Mouse (Mus musculus): ENCODE results near the gene Opn3. TPM values are rescaled to one million over a fixed set of nuclear protein-coding genes. Genes with fewer than 3 reads are reported as not detected.

Opn3 gene
- 1.6 and 1.8 TPM in 2 replicates for polyA plus RNA-seq (2012; rRNA removed)

DNA sequence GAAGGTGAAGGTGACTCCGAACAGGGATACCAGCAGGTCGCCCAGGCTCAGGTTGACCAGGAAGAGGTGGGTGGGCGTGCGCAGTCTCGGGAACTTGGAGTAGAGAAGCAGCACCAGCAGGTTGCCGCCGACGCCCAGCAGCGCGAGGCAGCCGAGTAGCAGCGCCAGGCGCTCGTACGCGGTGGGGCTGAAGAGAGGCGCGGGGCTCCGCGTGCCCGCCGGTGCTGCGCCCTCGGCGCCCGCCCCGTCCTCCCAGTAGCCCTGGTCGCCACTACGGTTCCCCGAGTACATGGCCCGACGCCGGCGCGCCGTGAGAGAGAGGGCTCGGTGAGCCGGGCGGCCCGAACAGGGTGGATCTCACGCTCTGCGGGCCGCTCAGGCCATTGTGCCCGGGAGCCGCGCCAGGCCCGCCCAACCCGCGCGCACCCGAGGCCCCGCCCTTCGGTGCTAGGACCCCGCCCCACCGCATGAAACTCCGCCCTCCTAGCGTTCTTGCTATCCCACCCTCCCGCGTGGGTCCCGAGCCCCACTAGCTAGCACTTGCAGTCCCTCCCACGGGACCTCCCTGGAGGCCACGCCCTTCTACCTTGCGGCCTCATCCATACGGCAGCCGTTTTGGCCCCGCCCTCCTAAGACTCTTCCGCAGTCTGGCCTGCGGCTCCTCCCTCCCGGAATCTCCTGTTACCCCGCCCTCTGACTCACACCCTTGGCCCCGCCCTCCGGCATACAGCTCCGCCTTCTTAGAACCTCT, at the start of gene Opn3, which contains the start of gene Chml:
Opn3 (minus strand) TSS at position 531 of the 751 bp plus-strand sequence.
Chml (minus strand) TSS at position 656 of the 751 bp plus-strand sequence.
- under 1% methylated on average over 73 of the region's 73 CpGs for WGBS
- peak; percentile 95 for DNase-seq (ENCODE audit: low read depth, low spot score)

DNA sequence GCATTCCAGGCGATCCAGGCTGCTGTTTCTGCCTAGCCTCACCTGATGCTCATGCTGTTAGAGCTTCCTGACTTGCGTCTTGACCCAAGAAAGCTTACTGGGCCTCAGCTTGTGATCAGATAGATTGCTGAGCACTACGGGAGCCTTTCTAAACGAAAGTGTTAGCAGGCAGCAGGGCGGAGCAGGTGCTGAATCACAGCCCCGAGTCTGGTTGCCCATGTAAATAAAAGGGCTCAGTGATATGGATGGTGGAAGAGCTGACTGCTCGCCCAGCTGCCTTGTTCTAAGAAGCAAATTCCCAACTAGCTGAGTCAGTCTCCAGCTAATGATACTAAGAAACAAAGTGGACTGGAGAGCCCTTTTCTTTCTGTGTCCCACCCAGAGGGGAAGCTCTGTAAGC, 33.2 kb upstream of the Opn3 start:
- DNase-seq (ENCODE audit: low read depth, low spot score) = no peak
- WGBS = 16% methylated on average over 7 of the region's 7 CpGs

DNA sequence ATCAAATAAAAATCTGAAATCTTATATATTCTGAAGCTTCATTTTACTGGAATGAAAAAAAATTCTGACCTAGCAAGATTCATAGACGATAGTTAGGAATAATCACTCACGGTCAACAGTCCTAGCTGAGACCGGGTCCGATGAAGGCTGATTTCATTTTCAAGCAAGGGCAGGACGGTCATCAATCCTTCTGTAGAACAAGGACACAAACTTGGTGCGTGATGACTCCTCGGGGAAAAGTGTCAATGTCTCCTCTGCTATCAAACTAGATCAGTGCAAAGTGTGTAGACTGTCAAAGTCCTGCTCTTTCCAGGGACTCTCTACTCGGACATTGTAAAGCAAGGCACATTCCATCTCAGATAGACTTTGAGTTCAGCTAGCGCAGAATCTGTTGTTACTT, 24.3 kb upstream of the Opn3 start:
- no peak for DNase-seq (ENCODE audit: low read depth, low spot score)
- WGBS = 88% methylated on average over 9 of the region's 9 CpGs

DNA sequence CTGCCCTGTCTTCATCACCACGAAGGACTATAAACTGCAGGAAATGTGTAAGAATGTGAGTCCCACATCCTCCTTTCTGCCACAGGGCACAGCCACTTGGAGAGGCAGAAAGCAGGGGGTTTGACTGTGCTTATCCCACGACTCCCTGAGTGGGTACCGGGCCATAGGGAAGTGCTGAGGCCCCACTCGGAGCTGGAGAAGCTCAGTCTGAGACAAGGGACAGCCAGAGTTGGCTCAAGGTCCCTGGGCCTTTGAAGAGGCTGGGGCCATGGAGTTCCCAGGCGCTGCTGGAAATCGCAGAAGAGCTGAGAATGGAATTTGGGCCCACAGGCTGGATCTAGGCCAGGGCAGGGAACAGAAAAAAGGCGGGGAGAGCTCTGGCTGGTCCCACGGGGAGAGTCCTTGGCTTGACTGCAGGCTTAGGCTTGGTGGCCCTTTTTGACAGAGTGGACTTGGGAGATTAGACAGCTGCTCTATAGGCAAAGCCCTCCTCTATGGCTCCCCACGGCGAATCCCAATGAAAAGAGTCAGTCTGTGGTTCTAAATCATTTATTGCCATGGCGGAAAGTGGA, 19.8 kb upstream of the Opn3 start:
- WGBS = 71% methylated on average over 11 of the region's 11 CpGs
- DNase-seq (ENCODE audit: low read depth, low spot score) = no peak

DNA sequence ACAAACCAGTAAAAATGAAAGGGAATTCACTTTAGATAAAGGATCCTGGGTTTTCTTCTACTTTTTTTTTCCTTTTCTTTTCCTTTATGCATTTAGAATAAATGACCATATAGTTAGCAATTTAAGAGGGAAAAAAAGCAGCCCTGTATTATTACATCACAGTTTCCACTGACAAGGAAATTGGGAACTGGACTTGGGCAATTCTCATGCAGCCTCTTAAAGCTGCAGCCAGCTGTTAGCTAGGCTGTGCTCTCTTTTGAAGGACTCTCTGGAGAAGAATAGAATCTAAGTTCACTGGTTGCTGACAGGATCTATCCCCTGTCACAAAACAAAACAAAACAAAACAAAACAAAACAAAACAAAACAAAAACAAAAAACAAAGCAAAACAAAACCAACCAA, 15.4 kb upstream of the Opn3 start:
- no peak for DNase-seq (ENCODE audit: low read depth, low spot score)

DNA sequence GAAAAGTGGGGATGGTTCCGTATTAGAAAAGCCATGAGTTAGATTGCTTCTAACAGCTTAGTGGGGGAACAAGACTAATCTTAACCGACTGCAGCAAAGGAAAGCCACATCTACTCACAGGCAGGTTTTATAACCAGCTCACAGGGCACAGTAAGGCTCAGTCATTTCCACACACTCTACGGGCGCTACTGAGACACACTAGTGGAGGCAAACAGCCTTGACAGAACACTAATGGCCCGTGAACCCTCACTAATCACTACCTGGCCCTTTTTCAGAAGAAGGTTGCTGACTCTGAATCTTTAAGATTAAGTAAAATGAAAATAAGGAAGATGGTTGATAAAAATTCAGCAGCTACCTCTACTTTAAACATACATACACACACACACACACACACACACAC, 15.0 kb upstream of the Opn3 start:
- 63% methylated on average over 5 of the region's 5 CpGs for WGBS
- no peak for DNase-seq (ENCODE audit: low read depth, low spot score)

DNA sequence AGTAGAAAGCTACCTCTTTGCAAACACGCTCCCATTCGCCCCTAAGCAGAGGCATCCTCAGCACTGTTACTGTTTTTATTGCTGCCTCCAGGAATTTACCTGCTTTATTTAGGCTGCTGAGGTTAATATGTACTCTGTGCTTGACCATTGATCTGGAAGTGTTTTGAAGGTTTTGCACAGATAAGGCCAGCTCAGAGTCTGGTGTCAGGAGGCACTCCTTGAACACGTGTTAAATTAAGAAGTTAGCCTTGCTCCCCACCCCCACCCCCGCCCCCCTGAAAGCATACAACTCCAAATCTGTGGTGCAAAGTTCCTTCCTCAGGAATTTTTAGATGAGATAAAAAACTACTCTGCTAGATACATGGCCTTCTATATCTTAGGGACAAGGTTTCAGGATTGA, 8.6 kb upstream of the Opn3 start:
- WGBS = 41% methylated on average over 4 of the region's 4 CpGs
- DNase-seq (ENCODE audit: low read depth, low spot score) = no peak

DNA sequence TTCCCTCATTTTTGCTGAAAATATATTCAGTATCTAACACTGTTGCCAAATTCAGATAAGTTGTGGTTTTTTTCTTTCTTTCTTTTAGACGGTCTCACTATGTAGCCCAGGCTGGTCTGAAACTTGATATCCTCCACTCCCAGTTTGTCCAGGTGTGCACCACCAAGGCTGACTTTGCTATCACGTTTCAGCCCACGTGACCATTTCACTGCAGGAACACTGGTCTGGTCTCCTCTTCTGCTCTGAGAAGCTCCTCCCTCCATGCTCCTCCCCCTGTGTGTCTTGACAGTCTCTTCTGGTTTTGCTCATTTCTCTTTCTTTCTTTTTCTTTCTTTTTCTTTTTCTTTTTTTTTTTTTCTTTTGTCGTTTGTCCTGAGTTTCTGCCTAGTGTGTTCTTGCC, 7.2 kb upstream of the Opn3 start:
- 24% methylated on average over 4 of the region's 4 CpGs for WGBS
- DNase-seq (ENCODE audit: low read depth, low spot score) = no peak

DNA sequence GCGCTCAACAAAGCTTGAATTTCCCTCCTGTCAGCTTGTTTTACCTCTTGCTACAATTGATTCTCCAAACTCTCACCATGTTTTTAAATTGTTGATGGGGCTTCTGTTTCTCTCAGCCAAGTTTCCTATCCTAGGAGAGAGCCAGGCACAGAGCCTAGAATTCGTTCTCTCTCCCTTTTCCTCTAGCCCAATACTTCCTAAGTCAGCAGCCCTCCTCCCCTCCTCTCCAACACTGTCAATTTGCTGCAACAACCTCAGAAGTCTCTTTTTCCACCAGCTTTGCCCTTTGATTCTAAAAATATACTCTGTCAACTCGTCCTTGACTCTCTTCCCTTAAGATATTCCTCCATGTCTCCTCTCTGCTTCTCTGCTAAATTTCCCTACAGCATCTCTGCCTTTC, 6.8 kb upstream of the Opn3 start:
- no peak for DNase-seq (ENCODE audit: low read depth, low spot score)
- 61% methylated on average over 3 of the region's 3 CpGs for WGBS

DNA sequence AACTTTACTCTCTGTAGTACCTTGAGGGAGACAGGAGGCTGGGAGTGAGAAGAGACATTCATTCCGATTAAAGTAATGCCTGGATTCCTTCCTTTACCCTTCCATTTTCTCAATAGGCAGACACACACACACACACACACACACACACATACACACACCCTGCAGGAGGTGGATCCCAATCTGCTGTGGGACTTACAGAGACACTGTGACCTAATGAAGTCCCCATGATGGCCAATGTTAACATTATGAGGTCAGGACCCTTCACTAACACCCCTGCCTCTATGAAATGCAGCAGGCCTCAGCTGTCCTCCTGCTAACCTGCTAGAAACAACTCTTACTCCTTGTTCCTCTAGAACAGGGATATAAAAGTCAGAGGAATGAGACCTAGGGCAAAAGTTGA, 5.7 kb upstream of the Opn3 start, which contains the start of gene Wdr64:
Wdr64 (plus strand) TSS at position 301 of the 400 bp plus-strand sequence.
- 83% methylated on average over 1 of the region's 1 CpGs for WGBS
- no peak for DNase-seq (ENCODE audit: low read depth, low spot score)

DNA sequence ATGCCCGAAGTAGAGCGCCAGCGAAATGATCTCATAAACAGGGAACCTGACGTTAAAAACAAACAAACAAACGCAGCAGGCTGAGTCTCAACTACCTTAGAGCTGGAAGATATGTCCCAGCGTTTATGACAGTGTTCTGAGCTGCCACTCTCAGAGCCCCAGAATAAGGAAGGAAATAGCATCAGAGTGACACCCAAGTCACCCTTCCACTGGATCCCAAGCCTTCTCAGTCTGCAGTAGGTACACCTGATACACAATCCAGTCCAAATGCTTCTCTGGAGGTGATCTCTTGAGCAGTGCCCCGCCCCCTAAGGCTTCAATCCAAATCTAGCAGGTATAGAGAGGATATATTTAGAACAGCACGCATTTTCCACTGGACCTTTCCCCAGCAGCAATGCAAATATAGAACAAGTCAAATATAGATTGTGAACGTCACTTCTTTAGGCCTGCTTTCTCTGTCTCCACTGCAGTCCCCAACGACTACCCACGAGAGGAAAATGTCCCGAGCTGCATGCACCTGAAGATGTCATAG, 919 bp upstream of the Opn3 start:
- DNase-seq (ENCODE audit: low read depth, low spot score) = no peak

DNA sequence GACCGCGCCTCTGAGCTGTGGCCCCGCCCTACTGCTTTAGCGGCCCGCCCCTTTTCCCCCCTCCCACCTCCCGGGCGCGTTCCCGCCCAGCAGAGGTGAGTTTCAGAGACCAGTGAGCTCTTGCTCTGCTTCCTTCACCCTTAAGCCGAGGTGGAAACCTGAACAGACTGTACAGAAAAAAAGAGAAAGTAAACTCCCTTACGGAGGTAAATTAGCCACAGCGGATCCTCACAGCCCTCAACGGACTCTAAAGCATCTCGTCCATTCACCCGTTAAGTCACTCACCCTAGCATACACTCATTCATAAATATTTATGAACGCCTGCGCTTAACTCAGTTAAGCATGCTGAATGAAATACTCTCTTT, 403 bp upstream of the Opn3 start:
- 0% methylated on average over 17 of the region's 17 CpGs for WGBS
- DNase-seq (ENCODE audit: low read depth, low spot score) = no peak

More for the DNA sequence above, 919 bp upstream of the Opn3 start:
- 18% methylated on average over 12 of the region's 12 CpGs for WGBS

DNA sequence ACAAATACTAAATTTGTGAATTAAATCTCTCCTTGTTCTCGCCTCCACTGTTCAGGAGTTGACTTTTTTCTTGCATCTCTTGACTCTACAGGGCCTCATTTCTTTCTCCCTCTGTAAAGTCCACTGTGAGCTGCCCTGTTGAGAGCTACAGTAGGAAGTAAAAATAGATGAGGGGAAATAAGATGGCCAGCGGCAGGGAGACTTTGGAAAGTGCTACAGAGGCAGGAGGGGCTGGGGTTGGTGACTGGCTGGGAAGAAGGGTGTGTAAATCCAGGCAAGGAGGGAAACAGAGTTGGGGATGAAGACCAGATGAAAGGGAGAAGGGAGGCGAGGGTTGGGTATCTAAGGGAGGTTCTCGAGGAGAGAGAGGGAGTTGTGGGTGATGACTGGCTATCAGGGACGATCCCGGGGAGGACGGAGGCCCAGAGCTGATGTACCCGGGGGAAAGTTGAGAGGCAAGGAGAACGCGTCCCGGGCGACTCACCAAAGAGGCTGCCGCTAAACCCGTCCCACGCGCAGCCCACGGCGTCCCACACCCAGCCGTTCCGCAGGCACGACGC, 810 bp downstream of the Opn3 start:
- 2% methylated on average over 22 of the region's 22 CpGs for WGBS
- no peak for DNase-seq (ENCODE audit: low read depth, low spot score)

DNA sequence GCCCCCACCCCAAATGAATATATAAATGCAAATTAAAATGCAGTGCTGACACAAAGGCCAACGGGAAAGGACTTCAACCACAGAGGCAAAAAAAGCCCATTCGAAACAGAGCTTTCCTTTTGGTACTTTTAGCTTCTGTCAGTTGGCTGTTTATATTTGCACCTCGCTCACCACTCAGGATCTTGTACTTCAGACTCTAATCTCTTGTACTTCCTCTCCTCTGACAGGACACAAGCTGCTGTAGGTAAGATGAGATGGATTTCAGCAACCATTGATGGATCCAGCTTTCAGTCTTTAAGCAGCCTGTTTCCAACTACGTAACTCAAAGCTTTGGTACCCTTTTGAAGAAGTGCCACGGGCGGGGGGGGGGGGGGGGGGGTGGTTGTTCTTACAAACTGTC, 11.6 kb downstream of the Opn3 start:
- DNase-seq (ENCODE audit: low read depth, low spot score) = no peak
- WGBS = 76% methylated on average over 6 of the region's 6 CpGs

DNA sequence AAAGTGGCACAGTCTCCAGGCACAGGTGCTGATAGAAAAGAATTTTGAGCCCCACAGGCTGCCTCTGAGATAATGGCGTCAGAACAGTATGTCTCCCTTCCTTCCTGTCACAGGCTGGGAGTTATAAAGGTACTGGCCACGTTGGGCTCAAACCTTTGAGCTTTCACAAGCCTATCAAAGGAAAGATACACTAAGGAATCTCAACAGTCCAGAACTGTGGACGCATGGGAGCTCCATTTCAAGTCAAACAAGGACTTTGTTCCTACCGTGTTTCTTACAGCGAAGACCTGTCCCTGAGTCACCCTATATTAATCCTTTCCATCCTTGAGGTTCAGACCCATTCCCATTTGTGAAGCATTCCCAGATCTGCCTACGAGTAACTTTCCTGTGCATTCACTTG, 15.1 kb downstream of the Opn3 start:
- WGBS = 47% methylated on average over 6 of the region's 6 CpGs
- DNase-seq (ENCODE audit: low read depth, low spot score) = no peak

DNA sequence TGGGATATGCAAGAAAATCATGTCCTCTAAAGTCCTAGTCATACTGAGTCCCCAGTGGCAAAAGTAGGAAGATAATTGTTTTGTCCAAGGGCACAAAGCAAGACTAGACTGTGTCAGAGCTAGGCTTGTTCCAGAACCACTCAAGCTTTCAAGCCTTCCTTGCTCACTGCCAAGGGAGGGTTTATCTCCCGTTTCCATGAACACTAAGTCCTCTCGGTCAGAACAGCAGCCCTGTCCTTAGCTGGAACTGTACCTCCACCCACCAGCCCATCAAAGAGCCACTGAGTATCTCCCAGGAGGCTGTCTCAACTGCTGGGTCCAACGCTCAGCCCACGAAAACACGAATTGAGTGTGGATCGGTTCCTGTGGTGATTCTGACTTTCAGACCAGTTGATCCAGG, 17.5 kb downstream of the Opn3 start:
- 77% methylated on average over 6 of the region's 6 CpGs for WGBS
- DNase-seq (ENCODE audit: low read depth, low spot score) = no peak

DNA sequence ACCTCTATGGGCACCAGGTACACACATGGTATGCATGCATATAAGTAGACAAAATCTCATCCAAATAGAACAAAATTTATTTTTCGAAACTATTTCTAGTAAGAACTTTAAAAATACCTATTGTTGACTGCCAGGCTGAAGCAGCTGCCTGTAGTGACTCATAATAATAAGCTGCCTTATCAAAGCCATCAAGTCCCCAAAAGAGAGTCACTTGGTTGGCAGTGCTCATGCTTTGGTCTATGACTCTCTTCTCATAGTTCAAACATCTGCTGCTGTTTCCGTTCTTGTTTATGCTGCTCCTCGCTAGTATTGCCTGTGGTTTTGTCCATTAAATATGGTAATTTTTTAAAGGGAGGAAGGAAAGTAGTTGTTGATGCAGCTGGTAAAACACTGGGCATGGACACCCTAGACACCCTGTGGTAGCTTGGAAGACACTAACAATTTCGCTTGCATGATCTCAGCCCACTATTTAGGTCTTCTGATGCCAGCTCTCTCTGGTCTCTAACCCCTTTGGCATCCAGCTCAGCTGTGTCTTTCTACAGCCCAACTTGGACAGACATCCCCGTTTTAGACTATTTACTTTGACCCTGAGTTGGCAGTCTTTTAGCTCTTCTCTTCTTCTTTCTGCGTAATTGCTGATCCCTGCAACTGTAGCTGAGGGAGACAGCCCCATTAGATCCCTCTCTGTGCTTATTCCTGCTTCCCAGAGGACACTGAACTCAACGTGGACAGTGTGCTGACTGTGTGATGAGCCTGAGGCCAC, 18.8 kb downstream of the Opn3 start:
- 64% methylated on average over 7 of the region's 7 CpGs for WGBS
- no peak for DNase-seq (ENCODE audit: low read depth, low spot score)

DNA sequence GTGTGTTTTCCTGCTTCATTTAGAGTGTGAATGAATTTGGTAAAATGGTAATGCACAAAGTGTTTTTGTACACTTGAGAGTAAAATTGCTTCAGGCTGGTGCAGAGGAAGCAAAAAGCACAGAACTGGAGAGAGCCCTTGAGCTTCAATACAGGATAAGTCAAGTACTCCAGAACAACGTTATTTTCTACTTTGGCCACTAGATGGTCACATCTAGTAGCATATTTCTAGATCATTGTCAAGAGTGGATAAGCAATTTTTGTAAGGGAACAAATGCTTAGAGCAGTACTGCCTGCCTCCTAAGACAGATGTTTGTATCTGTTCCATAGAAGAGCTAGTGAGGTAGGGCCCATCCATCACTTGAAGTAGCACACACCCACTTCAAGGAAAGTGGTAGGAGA, 20.9 kb downstream of the Opn3 start:
- DNase-seq (ENCODE audit: low read depth, low spot score) = no peak
- 2% methylated on average over 1 of the region's 1 CpGs for WGBS

DNA sequence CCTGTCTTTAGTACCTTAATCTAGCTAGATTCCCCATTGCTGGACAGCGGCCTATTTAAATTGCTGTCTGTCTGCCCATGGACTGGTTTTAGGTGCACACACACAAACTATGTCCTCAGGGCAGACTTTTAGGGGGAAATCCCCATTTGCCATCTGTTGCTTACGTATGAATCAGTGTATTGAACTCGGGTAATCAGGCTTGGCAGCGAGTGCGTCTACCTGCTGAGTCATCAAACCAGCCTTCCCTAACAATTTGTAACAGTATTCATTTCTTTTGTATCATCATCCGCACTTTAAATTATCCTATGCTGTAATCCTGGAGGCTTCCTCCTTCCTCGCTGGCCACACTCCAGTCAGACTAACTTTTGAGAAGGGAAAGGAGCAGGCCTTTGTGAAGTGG, 22.5 kb downstream of the Opn3 start:
- no peak for DNase-seq (ENCODE audit: low read depth, low spot score)

DNA sequence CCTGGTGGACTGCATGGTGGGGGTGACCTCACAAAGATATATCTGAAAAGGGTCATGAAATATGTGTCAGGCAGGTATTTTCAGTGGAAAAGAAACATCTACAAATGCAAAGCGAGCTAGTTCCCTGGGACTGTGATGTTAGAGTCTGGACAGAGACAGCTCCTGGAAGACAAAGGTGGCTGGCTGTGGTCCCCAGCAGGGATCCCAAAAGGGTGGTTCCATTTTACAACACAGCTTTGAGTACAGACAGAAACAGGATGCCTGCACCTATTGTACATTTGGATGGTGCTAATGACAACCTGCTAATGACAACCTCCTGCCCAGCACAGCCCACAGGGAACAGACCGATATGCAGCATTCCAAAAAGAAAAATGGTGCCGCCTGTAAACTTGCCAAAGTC, 23.1 kb downstream of the Opn3 start:
- WGBS = 88% methylated on average over 3 of the region's 3 CpGs
- no peak for DNase-seq (ENCODE audit: low read depth, low spot score)

More for the DNA sequence above, 22.5 kb downstream of the Opn3 start:
- 58% methylated on average over 7 of the region's 7 CpGs for WGBS
